Mouse (Mus musculus): ENCODE results near the gene Lypd5.

DNA sequence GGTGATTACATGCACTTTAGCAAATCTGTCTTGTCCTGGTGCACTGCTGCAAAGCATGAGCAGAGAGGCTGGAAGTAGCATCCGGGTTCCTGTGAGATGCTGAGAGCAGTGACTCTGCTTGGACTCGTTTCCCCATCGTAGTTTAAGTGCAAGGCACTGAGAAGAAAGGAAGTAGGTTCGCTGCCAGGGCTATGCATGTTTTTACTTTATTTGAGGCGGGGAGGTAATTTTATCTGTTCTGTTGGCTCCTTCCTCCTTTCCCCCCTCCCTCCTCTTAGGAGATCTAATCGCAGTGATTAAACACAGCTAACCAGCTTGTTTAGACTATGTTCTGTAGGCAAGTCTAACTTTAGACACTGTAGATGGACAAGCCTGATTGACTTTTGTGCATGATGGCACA is 30.1 kb upstream of the Lypd5 start:
- no peak for TF ChIP-seq ZNF384 (IDR thresholded peaks at IDR 0.05; ENCODE audit: low read depth, low read length)
- TF ChIP-seq CHD2 (IDR thresholded peaks at IDR 0.05; ENCODE audit: low read depth, low read length): no peak
- TF ChIP-seq ZC3H11A (IDR thresholded peaks at IDR 0.05; ENCODE audit: borderline replicate concordance, low read depth, low read length): no peak
- no peak for TF ChIP-seq MAFK (IDR thresholded peaks at IDR 0.05; ENCODE audit: insufficient read depth, low read depth, low read length)

Data from ES-E14 (cell line).